Mouse (Mus musculus): Measurements from ENCODE around the gene Hgf.

DNA sequence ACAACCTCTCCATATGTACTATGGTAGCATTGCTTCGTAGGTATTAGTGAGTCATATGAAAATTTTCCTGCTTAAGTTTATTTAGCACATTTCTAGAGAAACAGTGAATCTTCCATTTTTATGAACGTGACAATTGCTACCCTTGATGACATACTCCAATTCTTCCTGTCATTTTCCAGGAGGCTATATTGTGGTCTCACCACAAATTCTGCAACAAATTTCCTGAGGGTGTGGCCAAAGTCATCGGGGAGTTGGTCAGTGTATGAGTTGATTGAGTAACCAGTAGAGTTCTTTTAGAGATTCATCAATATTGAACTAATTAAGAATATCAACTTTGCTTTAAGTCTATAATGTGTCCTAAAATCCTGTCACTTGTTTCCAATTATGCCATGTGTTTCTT is 5.8 kb upstream of the Hgf start:
- TF ChIP-seq POLR2A (IDR thresholded peaks at IDR 0.05; ENCODE audit: borderline replicate concordance, control insufficient read depth, low read depth, low read length): no peak
- TF ChIP-seq CTCF (IDR thresholded peaks at IDR 0.05; ENCODE audit: control insufficient read depth, insufficient read depth, low read length): no peak

All from bone marrow, adult 2 months (tissue).